21 mouse cellular contexts compared by ENCODE assay signal in genomic region chr12:35746691-35747299, GRCm38 (mm10).
DNase-seq lines count a peak whose midpoint lies in the region; ATAC-seq and TF ChIP-seq lines count a peak whose summit lies in the region.
"Had no signal": no experiment of that assay in that cellular context is flagged by ENCODE, and none has a peak within 500 bp of the region (broad histone marks: within the 10 kb centered on the region; RNA-seq: fewer than 3 reads in every experiment).

No protein-coding gene starts in this region.

- no peaks in the 10 kb centered on the region for H3K27me3 ChIP-seq in lung, embryonic 14.5 days (ENCODE audit: insufficient read depth, low read length)
- H3K27me3 ChIP-seq in MEL (ENCODE audit: control insufficient read depth in 1 of 2, insufficient read depth in 2 of 2, low read length in 2 of 2): no peaks in the 10 kb centered on the region
- H3K27me3 ChIP-seq: heart, embryonic 13.5 days; intestine, embryonic 15.5 days; liver, embryonic 13.5 days had no signal

- TF ChIP-seq POLR2A in MEL (IDR thresholded peaks at IDR 0.05; ENCODE audit: control insufficient read depth in 1 of 2, insufficient read depth in 1 of 2, low read depth in 1 of 2, low read length in 2 of 2, poor library complexity in 1 of 2): no peak

- peak overlapping the region; percentile 63; the same call in 1 of the 2 replicates for H3K27ac ChIP-seq in gastrocnemius, adult 2 months
- no peak overlapping the region for H3K27ac ChIP-seq in lung, embryonic 14.5 days (ENCODE audit: low read depth)
- H3K27ac ChIP-seq in MEL (ENCODE audit: control insufficient read depth, low read depth, low read length): no peak overlapping the region
- H3K27ac ChIP-seq: heart, embryonic 13.5 days; hindbrain, embryonic 10.5 days; intestine, embryonic 15.5 days; left cerebral cortex, adult 2 months; liver, embryonic 13.5 days had no signal

- H3K4me3 ChIP-seq in gastrocnemius, adult 2 months: no peak overlapping the region
- no peak overlapping the region for H3K4me3 ChIP-seq in lung, embryonic 14.5 days (ENCODE audit: low read depth, low read length)
- H3K4me3 ChIP-seq in MEL (ENCODE audit: control insufficient read depth in 1 of 2, insufficient read depth in 1 of 2, low read depth in 2 of 2, low read length in 2 of 2): no peak overlapping the region
- H3K4me3 ChIP-seq: heart, embryonic 13.5 days; hindbrain, embryonic 10.5 days; intestine, embryonic 15.5 days; left cerebral cortex, adult 2 months; liver, embryonic 13.5 days; megakaryocyte, embryonic 14.5 days had no signal

- no peak for DNase-seq in gastrocnemius, adult 2 months
- no peak for DNase-seq in gastrocnemius, postnatal 14 days
- peak; percentile 13 for DNase-seq in kidney, adult 11 months
- DNase-seq in kidney, postnatal 4 days: no peak
- peak; percentile 30 for DNase-seq in lung, embryonic 14.5 days
- no peak for DNase-seq in lung, postnatal 10 days
- peak; percentile 1 for DNase-seq in MEL (ENCODE audit: low read depth, low spot score)
- no peak for DNase-seq in thymus, postnatal 36 days
- DNase-seq: adrenal gland, postnatal 25 days; cerebellum, adult 11-12 months; cerebellum, postnatal 14 days; forebrain, postnatal 0 days; gastrocnemius, postnatal 36 days; liver, embryonic 13.5 days had no signal

- H3K9ac ChIP-seq in lung, embryonic 14.5 days: no peak overlapping the region
- H3K9ac ChIP-seq in MEL (ENCODE audit: control insufficient read depth, low read depth, low read length, poor library complexity, severe bottlenecking): no peak overlapping the region
- H3K9ac ChIP-seq: forebrain, postnatal 0 days; heart, embryonic 13.5 days; intestine, embryonic 15.5 days; liver, embryonic 13.5 days had no signal

- no peaks in the 10 kb centered on the region for H3K4me1 ChIP-seq in lung, embryonic 14.5 days (ENCODE audit: insufficient read depth)
- no peaks in the 10 kb centered on the region for H3K4me1 ChIP-seq in MEL (ENCODE audit: control insufficient read depth in 1 of 2, insufficient read depth in 2 of 2, low read length in 2 of 2)
- H3K4me1 ChIP-seq: heart, embryonic 13.5 days; hindbrain, embryonic 10.5 days; intestine, embryonic 15.5 days; liver, embryonic 13.5 days had no signal

- intact Hi-C loops in gastrocnemius, adult 2 months (cut with DNase I): no loop called here
- intact Hi-C loops in gastrocnemius, postnatal 14 days (cut with DNase I; ENCODE audit: low total_unique reads): no loop called here

- ATAC-seq in lung, embryonic 14.5 days (ENCODE audit: insufficient read depth): no peak
- ATAC-seq: forebrain, postnatal 0 days; hindbrain, embryonic 16.5 days; intestine, embryonic 15.5 days; midbrain, embryonic 16.5 days had no signal

- TF ChIP-seq EP300 in MEL (IDR thresholded peaks at IDR 0.05; ENCODE audit: low read depth in 1 of 2, low read length in 2 of 2): no peak

- 40% methylated on average over 3 of the region's 3 CpGs for WGBS in lung, embryonic 14.5 days

- no peak overlapping the region for H3K4me2 ChIP-seq in lung, embryonic 14.5 days
- H3K4me2 ChIP-seq: heart, embryonic 13.5 days; intestine, embryonic 15.5 days; liver, embryonic 13.5 days had no signal

- TF ChIP-seq CTCF in gastrocnemius, adult 2 months (IDR thresholded peaks at IDR 0.05): no peak
- no peak for TF ChIP-seq CTCF in lung, embryonic 14.5 days (IDR thresholded peaks at IDR 0.05; ENCODE audit: low read depth)
- no peak for TF ChIP-seq CTCF in MEL (IDR thresholded peaks at IDR 0.05 in 2 of 3, conservative IDR thresholded peaks at IDR 0.05 in 1 of 3; ENCODE audit: control insufficient read depth in 1 of 3, insufficient read depth in 1 of 3, low read depth in 2 of 3, low read length in 3 of 3, poor library complexity in 1 of 3, severe bottlenecking in 1 of 3)

- H3K9me3 ChIP-seq in lung, embryonic 14.5 days (ENCODE audit: low read depth, low read length): no peaks in the 10 kb centered on the region
- no peaks in the 10 kb centered on the region for H3K9me3 ChIP-seq in MEL (replicated peaks; ENCODE audit: insufficient read depth, low read length)
- H3K9me3 ChIP-seq: heart, embryonic 13.5 days; hindbrain, embryonic 10.5 days; intestine, embryonic 15.5 days; liver, embryonic 13.5 days had no signal

- no peak for TF ChIP-seq RAD21 in MEL (IDR thresholded peaks at IDR 0.05; ENCODE audit: low read depth, low read length)

- H3K36me3 ChIP-seq in lung, embryonic 14.5 days (ENCODE audit: insufficient read depth): no peaks in the 10 kb centered on the region
- no peaks in the 10 kb centered on the region for H3K36me3 ChIP-seq in MEL (ENCODE audit: control insufficient read depth in 1 of 2, insufficient read depth in 2 of 2, low read length in 2 of 2)
- H3K36me3 ChIP-seq: heart, embryonic 13.5 days; hindbrain, embryonic 10.5 days; intestine, embryonic 15.5 days; liver, embryonic 13.5 days had no signal

- H3K79me2 ChIP-seq in MEL (ENCODE audit: control insufficient read depth, insufficient read depth, low read length, poor library complexity): no peaks in the 10 kb centered on the region

TF ChIP-seq in MEL, 35 proteins besides CTCF, POLR2A, EP300 and RAD21:
- no peak for TF ChIP-seq USF1 (IDR thresholded peaks at IDR 0.05; ENCODE audit: low read depth, low read length)
- TF ChIP-seq BHLHE40 (IDR thresholded peaks at IDR 0.05; ENCODE audit: borderline replicate concordance, low read depth, low read length): no peak
- no peak for TF ChIP-seq USF2 (IDR thresholded peaks at IDR 0.05; ENCODE audit: borderline replicate concordance in 1 of 2, insufficient read depth in 1 of 2, low read depth in 1 of 2, low read length in 2 of 2)
- no peak for TF ChIP-seq GATA1 (IDR thresholded peaks at IDR 0.05; ENCODE audit: low read depth, low read length)
- no peak for TF ChIP-seq MEF2A (IDR thresholded peaks at IDR 0.05; ENCODE audit: extremely low read depth, insufficient replicate concordance, low read depth, low read length, poor library complexity, severe bottlenecking)
- no peak for TF ChIP-seq MYB (IDR thresholded peaks at IDR 0.05; ENCODE audit: low read depth, low read length)
- no peak for TF ChIP-seq CHD1 (IDR thresholded peaks at IDR 0.05; ENCODE audit: low read depth, low read length)

Comparison
In these comparisons a context has a peak if more than half of its experiments do, and no peak if none do; other contexts are left out.
1. DNase-seq: peak in kidney, adult 11 months (single experiment), lung, embryonic 14.5 days (single experiment) and MEL (single experiment); none in gastrocnemius, adult 2 months (single experiment), gastrocnemius, postnatal 14 days (single experiment), kidney, postnatal 4 days (0 of 2), lung, postnatal 10 days (single experiment) and thymus, postnatal 36 days (0 of 2).